Mouse (Mus musculus): ENCODE results near the gene Kat14.
"Not testable (repeated sequence)": the region's sequence is repeated elsewhere in the genome, so short reads cannot be mapped to it uniquely, and the experiment has no call there.

The Kat14 gene

DNA sequence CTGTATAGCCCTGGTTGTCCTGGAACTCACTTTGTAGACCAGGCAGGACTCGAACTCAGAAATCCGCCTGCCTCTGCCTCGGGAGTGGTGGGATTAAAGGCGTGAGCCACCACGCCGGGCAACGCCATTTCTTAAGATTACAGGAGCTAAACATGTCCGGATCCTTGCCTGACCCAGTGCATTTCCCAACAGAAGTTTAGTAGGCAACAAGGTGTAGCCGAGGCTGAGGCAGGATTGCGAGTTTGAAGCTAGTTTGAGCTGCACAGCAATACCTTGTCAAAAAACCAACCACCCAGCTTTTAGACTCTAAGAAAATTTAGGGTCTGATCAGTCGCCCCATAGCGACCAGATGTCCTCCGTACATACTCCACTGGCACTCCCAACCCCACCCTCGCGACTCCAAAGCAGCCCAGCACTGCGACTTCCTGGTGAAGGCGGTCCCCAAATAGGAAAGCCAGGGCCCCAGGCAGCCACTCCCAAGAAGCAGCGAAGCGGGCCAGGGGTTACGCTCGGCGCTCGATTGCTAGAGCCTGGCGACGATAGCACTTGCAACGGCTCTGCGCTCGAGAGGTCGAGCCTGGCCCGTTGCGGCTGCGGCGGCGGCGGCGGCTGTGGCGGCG lies at the start of gene Kat14, which contains the start of gene Pet117:
TSS of gene Kat14 (plus strand) at position 584 of the 620 bp plus-strand sequence.
TSS of gene Pet117 (plus strand) at position 597 of the 620 bp plus-strand sequence.
- DNase-seq (ENCODE audit: low read depth, low spot score), result peak; percentile 93

- no peak for DNase-seq (ENCODE audit: low read depth, low spot score)
Observed at GRCm38 (mm10) chr2:144324218-144324617, 44.6 kb upstream of the Kat14 start.

DNA sequence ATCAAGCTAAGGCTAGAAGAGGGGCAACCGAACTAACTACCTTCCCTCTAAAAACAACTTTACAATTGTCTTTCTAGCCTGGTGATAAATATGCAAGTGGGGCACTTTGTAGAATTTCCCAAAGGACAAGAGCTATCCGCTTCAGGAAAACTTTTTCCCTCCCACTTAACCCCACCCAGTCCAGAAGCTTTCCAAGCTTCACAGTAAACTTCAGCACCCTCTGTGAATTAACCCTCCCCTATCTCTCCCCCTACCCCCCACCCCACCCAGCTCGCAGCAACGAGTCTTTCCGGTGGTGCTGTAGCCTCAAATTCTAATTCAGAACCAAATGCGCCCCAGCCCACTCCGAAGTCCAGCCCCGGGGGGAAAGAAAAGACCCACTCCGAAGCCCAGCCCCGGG lies 39.3 kb upstream of the Kat14 start:
- DNase-seq (ENCODE audit: low read depth, low spot score), result no peak

GRCm38 (mm10) chr2:144329937-144330336 lies 38.8 kb upstream of the Kat14 start:
- no peak for DNase-seq (ENCODE audit: low read depth, low spot score)

DNA sequence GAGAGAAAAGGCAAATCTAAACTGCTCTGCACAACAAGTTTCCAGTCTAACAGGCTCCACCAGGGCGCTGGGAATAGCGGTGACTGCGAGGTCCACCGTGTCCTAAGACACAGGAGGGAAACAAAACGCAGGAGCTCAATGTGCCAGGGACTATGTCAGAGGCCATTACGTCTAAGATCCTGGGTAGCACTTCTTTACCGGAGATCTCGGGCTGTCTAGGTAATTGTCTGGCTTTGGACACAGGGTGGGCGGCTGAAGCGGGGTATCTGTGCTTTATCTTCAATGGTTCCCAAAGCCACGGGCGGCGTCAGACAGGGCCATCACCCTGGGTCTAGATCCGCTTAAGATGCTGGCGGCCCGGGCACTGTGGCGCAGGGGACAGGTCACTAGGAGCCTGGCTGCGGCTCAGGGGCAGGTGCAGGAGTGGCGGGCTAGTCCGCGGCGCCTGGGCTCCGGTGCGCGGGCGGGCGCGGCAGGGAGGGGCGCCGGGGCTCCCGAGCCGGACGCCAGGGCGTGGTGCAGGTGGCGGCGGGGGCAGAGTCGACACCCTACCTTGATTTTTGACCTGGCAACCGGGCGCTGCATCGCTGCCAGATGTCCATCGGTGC lies 38.3 kb upstream of the Kat14 start:
- DNase-seq (ENCODE audit: low read depth, low spot score), result no peak

- DNase-seq (ENCODE audit: low read depth, low spot score), result no peak
Observed at GRCm38 (mm10) chr2:144330960-144331371, 37.8 kb upstream of the Kat14 start.

- DNase-seq (ENCODE audit: low read depth, low spot score), result no peak
Observed at GRCm38 (mm10) chr2:144331401-144332302, 37.1 kb upstream of the Kat14 start, which contains the start of gene Ovol2. Gene Ovol2 (minus strand): TSS chr2:144332146.

DNA sequence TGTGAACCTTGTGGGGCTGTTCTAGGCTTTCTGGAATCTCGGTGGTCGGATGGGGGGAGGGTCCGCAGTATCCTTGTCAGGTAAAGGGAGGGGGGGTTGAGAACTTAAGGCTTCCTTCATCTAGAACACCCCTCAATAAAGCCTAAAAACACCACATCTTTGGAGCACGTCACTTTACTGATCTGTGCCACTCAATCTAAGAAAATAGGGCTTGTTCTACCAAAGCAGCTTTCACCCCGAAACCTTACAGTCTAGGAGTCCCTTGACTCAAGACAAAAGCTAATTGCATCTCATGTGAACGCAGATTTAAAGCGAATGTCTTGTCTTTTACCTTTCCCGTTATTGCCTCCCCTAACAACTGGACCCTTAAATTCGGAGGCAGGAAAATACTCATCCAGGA lies 36.3 kb upstream of the Kat14 start:
- no peak for DNase-seq (ENCODE audit: low read depth, low spot score)

GRCm38 (mm10) chr2:144333138-144333842 lies 35.5 kb upstream of the Kat14 start:
- no peak for DNase-seq (ENCODE audit: low read depth, low spot score)

- DNase-seq (ENCODE audit: low read depth, low spot score), result no peak
Observed at GRCm38 (mm10) chr2:144337230-144337629, 31.6 kb upstream of the Kat14 start.

- peak; percentile 6 for DNase-seq (ENCODE audit: low read depth, low spot score)
Observed at GRCm38 (mm10) chr2:144337701-144338100, 31.1 kb upstream of the Kat14 start.

GRCm38 (mm10) chr2:144338149-144338548 lies 30.6 kb upstream of the Kat14 start:
- not testable (repeated sequence) for DNase-seq (ENCODE audit: low read depth, low spot score)

DNA sequence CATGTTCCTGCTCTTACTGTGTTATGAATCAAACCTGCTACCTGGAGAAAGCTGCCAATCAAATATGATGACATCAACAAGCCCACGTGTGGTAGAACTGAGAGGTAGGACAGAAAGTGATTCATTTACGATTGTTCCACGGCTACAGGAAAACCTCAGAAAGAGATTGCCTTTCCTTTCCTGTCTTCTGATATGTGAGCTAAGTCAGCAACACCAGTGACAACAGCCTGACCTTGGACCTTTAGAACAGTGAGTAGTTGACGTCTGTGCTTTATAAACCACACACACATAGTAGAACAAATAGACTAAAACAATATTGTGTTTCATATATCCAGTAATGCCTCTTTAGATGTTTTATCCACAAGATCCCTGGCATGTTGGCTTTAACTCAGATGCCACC lies 25.6 kb upstream of the Kat14 start:
- no peak for DNase-seq (ENCODE audit: low read depth, low spot score)

- no peak for DNase-seq (ENCODE audit: low read depth, low spot score)
Observed at GRCm38 (mm10) chr2:144348525-144348924, 20.3 kb upstream of the Kat14 start.

DNA sequence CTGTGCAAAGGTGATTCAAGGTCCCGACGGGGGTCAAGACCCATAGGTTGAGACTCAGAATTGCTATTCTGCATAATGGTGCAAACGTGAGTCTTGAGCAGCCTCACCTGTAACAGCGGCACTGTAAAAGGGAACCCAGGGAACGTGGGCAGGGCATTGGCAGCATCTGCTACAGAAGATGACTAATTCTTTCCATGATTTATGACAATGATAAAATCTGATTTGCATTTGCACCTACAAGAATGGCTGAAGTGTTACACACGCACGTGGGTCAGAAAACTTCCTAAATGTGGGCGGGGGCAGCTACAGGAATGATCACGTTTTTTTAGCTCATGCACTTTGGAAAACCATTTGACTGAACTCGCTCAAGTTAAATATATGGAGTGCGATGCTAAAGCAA lies 15.9 kb upstream of the Kat14 start:
- no peak for DNase-seq (ENCODE audit: low read depth, low spot score)

- DNase-seq (ENCODE audit: low read depth, low spot score), result peak; percentile 69
Observed at GRCm38 (mm10) chr2:144369020-144369421, 238 bp downstream of the Kat14 start.

DNA sequence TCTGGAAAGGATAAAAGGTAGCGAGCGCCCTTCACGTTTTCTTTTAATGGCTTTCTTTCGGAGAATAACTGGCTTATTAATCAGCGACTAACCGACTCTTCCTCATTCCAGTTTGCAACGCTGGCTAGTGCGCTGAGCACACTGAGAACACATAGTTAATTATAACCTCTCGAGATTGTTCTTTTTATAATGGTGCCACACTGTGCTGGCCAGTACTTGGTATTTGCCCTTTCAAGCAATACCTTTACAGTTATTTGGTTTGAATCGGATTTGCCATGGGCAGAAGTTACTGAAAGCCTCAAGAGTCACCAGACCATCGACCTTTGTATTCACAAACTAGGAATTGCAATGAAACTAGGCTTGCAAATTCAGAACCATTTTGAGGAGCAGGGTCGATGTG lies 728 bp downstream of the Kat14 start:
- DNase-seq (ENCODE audit: low read depth, low spot score), result no peak

- no peak for DNase-seq (ENCODE audit: low read depth, low spot score)
Observed at GRCm38 (mm10) chr2:144371566-144371965, 2.8 kb downstream of the Kat14 start.

GRCm38 (mm10) chr2:144373063-144373462 lies 4.3 kb downstream of the Kat14 start:
- no peak for DNase-seq (ENCODE audit: low read depth, low spot score)

GRCm38 (mm10) chr2:144375063-144375703 lies 6.4 kb downstream of the Kat14 start:
- DNase-seq (ENCODE audit: low read depth, low spot score), result no peak

GRCm38 (mm10) chr2:144381293-144381692 lies 12.5 kb downstream of the Kat14 start:
- no peak for DNase-seq (ENCODE audit: low read depth, low spot score)

Data from skeletal muscle tissue, adult 2 months (tissue).